Mouse (Mus musculus) heart, embryonic 16.5 days (tissue): ENCODE data around the gene Scnn1b. TPM values are rescaled to one million over a fixed set of nuclear protein-coding genes. Genes with fewer than 3 reads are reported as not detected.

Experiments
- ATAC-seq: fragments of 200-750 bp; cut with Nextera tagmentation; replicated peaks from 2 replicates; pipeline ENCODE4 v1.8.0; 2017; ENCODE audit warnings: moderate number of reproducible peaks; ENCODE audit not compliant: insufficient read depth, low FRiP score; ENCODE audit errors: extremely low read depth
- H3K27ac ChIP-seq: fragments of 300-500 bp; sonication (generic); 2 replicates; pipeline ENCODE4 v1.5.1; 2014; ENCODE audit warnings: mild to moderate bottlenecking, low read length, control low read depth, moderate library complexity
- H3K27me3 ChIP-seq: fragments of 300-500 bp; sonication (generic); 2 replicates; pipeline ENCODE4 v1.6.1; 2014; ENCODE audit warnings: low read length, mixed read lengths; ENCODE audit not compliant: control insufficient read depth, insufficient read depth
- H3K36me3 ChIP-seq: fragments of 300-500 bp; sonication (generic); 2 replicates; pipeline ENCODE4 v1.6.1; 2014; ENCODE audit not compliant: control insufficient read depth, insufficient read depth
- H3K4me1 ChIP-seq: fragments of 300-500 bp; sonication (generic); 2 replicates; pipeline ENCODE4 v1.6.1; 2014; ENCODE audit warnings: low read length, mixed read lengths; ENCODE audit not compliant: control insufficient read depth, insufficient read depth
- H3K4me2 ChIP-seq: fragments of 300-500 bp; sonication (generic); 2 replicates; pipeline ENCODE4 v1.6.1; 2014; ENCODE audit warnings: low read depth, mild to moderate bottlenecking, control low read depth, low read length
- H3K4me3 ChIP-seq: fragments of 300-500 bp; sonication (generic); 2 replicates; pipeline ENCODE4 v1.5.1; 2014; ENCODE audit warnings: mild to moderate bottlenecking, control low read depth, low read length
- H3K9ac ChIP-seq: fragments of 300-500 bp; sonication (generic); 2 replicates; pipeline ENCODE4 v1.6.1; 2014; ENCODE audit warnings: low read length, control low read depth
- H3K9me3 ChIP-seq: fragments of 300-500 bp; sonication (generic); replicated peaks from 2 replicates; pipeline ENCODE4 v1.6.1; 2016; ENCODE audit warnings: low read length; ENCODE audit not compliant: control insufficient read depth
- WGBS: fragments of 180-500 bp; shearing (Covaris S2); extraction: QIAGEN DNeasy Blood & Tissue Kit; methylation state at CpG from one replicate; pipeline ENCODE4 v1.1.7; 2014; 5-methylcytosine and 5-hydroxymethylcytosine counted together
- polyA plus RNA-seq: library from polyadenylated mRNA; unstranded; fragments of >200 nt; fragmentation: Nextera tagmentation; extraction: Ambion mirVana; gene quantifications from 2 replicates; pipeline ENCODE4 v1.2.1, GENCODE M21; 2015

Gene Scnn1b
- polyA plus RNA-seq, 1 experiment from 2014 or later, result 0.49 TPM

- Histone ChIP-seq H3K4me3 (no peak overlapping the region), H3K27ac (no peak overlapping the region), H3K36me3 (peaks cover 6% of the 10 kb centered on the region; the same call in 1 of the 2 replicates), H3K4me2 (no peak overlapping the region), H3K4me1 (peaks cover 6% of the 10 kb centered on the region), H3K9me3 (no peaks in the 10 kb centered on the region), H3K9ac (no peak overlapping the region), H3K27me3 (no peaks in the 10 kb centered on the region)
- no peak for ATAC-seq
- 71% methylated on average over 2 of the region's 2 CpGs for WGBS
Measured at GRCm38 (mm10) chr7:121942371-121942770, 77.5 kb downstream of the Scnn1b start.

GRCm38 (mm10) chr7:121946196-121946595 is 81.4 kb downstream of the Scnn1b start:
- Histone ChIP-seq H3K4me1 (peaks cover 4% of the 10 kb centered on the region; the same call in 1 of the 2 replicates), H3K27ac (no peak overlapping the region), H3K9ac (no peak overlapping the region), H3K4me2 (no peak overlapping the region), H3K9me3 (no peaks in the 10 kb centered on the region), H3K4me3 (no peak overlapping the region), H3K27me3 (no peaks in the 10 kb centered on the region), H3K36me3 (peaks cover 12% of the 10 kb centered on the region; the same call in 1 of the 2 replicates)
- ATAC-seq, result no peak
- 81% methylated on average over 5 of the region's 5 CpGs for WGBS

DNA sequence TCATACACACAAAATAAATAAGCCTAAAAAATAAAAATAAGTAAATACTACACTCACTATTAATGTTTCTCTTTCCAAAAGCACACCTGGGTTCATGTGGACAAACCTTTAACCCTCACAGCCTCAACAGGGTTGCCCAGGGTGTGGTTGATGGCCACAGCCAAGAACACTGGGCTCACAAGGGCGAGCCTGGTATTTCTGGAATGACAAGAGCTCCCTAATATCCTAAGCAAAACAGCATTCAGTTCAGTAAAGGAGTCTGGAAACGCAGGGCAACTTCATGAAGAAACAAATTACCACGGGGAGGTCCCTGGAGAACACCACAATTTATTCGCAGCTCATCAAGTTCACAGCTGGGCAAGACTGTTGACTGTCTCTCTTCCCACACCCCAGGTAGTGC is 82.7 kb downstream of the Scnn1b start:
- H3K4me2 ChIP-seq, result no peak overlapping the region
- H3K9me3 ChIP-seq, result no peaks in the 10 kb centered on the region
- no peak overlapping the region for H3K4me3 ChIP-seq
- WGBS, result 48% methylated on average over 4 of the region's 4 CpGs
- no peak for ATAC-seq
- H3K4me1 ChIP-seq, result no peaks in the 10 kb centered on the region
- H3K27ac ChIP-seq, result no peak overlapping the region
- no peaks in the 10 kb centered on the region for H3K27me3 ChIP-seq
- H3K9ac ChIP-seq, result no peak overlapping the region
- peaks cover 11% of the 10 kb centered on the region; the same call in 1 of the 2 replicates for H3K36me3 ChIP-seq

DNA sequence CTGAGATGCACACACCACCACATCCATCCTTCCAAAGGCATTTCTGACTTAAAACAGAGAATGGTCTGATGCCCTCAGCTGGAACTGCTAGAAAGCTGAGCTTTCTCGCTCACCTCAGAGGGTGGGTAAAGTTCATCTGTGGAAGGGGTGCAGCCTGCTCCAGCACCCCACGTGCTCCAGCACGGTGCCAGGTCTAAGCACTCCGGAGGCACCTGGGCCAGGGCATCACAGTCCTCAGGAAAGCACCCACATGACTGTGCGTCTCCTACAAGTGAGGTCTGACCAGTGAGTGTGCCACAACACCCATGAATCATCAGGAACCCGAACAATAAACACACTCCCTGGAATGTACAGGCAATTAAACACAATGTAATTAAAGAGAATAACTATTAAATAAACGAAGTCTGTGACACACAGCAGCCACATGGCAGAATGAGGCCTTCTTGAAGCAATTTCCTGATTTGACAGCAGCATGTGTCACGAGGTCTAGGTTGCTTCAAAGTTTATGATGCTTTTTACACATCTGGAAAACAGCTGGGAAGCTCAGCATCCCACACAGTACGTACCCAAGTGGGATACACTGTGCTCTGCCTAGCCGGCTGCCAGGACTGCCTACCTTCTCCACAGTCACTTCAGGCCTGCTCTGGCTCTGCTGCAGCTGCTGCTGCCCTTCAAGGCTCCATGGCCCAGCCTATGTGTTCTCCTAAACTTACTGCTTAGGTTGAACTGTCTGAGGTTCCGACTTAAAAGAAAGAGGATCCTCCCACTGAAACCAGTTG is 90.2 kb downstream of the Scnn1b start:
- Histone ChIP-seq H3K27ac (no peak overlapping the region), H3K36me3 (peaks cover 11% of the 10 kb centered on the region; the same call in 1 of the 2 replicates), H3K4me3 (no peak overlapping the region), H3K9me3 (no peaks in the 10 kb centered on the region), H3K4me1 (no peaks in the 10 kb centered on the region), H3K27me3 (no peaks in the 10 kb centered on the region), H3K9ac (no peak overlapping the region), H3K4me2 (no peak overlapping the region)
- 88% methylated on average over 11 of the region's 11 CpGs for WGBS
- ATAC-seq, result no peak

DNA sequence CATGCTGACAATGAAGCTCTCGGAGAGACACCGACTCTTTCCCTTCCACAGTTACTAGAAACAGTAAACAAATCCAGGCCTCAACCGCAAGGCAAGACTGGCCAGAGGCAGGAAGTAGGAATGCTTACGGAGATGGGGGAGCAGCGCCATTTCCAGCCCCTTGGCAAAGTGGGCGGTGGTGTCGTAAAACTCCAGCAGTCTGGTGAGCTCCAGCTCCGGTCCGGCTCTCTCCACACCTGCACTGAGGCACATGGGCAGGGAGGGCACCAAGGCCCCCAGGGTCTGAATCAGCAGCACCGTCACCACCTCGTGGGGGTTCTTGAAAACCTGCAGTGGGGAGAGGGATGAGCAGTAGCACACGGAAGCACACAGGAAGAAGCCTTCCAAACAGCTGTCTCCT is 91.0 kb downstream of the Scnn1b start:
- no peak overlapping the region for H3K27ac ChIP-seq
- no peak for ATAC-seq
- no peaks in the 10 kb centered on the region for H3K4me1 ChIP-seq
- 81% methylated on average over 12 of the region's 12 CpGs for WGBS
- no peak overlapping the region for H3K9ac ChIP-seq
- no peaks in the 10 kb centered on the region for H3K27me3 ChIP-seq
- H3K4me3 ChIP-seq, result no peak overlapping the region
- H3K36me3 ChIP-seq, result peaks cover 9% of the 10 kb centered on the region; the same call in 1 of the 2 replicates
- H3K4me2 ChIP-seq, result no peak overlapping the region
- H3K9me3 ChIP-seq, result no peaks in the 10 kb centered on the region

DNA sequence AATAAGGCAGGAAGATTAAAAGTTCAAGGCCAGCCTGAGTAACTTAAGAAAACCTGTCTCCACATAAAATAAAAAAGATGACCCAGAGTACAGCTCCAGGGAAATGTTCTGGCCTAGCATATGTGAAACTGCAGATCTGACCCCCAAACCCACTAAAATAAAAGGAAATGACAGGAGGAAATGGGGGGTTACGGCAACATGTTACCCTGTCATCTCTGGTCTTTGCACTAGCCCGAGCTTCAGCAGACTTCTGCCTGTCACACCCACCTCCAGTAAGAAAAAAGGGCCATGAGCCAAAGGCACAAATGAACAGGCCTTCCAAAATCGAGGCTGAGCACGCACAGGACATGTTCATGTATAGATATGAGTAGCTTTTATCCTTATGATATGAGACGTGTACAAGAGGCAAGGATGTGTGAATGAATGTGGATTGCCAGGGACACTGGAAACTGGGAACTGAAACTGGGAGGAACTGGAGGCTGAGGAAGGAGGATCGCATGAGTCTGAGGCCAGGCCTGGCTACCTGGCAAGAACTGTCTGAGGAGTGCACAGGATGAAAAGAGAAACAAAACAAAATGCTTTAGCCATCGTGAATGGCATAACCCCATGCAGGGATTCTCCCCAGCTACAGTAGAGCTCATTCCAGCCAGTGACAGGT is 97.2 kb downstream of the Scnn1b start:
- no peak overlapping the region for H3K4me3 ChIP-seq
- H3K4me2 ChIP-seq, result no peak overlapping the region
- peaks cover 6% of the 10 kb centered on the region for H3K36me3 ChIP-seq
- ATAC-seq, result no peak
- no peaks in the 10 kb centered on the region for H3K27me3 ChIP-seq
- H3K27ac ChIP-seq, result no peak overlapping the region
- no peaks in the 10 kb centered on the region for H3K4me1 ChIP-seq
- no peak overlapping the region for H3K9ac ChIP-seq
- 68% methylated on average over 7 of the region's 7 CpGs for WGBS
- peaks cover 3% of the 10 kb centered on the region for H3K9me3 ChIP-seq

- no peak overlapping the region for H3K4me2 ChIP-seq
- H3K36me3 ChIP-seq, result peaks cover 6% of the 10 kb centered on the region
- WGBS, result 72% methylated on average over 3 of the region's 3 CpGs
- H3K9me3 ChIP-seq, result peaks cover 3% of the 10 kb centered on the region
- no peak for ATAC-seq
- H3K4me1 ChIP-seq, result no peaks in the 10 kb centered on the region
- no peak overlapping the region for H3K9ac ChIP-seq
- H3K27ac ChIP-seq, result no peak overlapping the region
- H3K27me3 ChIP-seq, result no peaks in the 10 kb centered on the region
- no peak overlapping the region for H3K4me3 ChIP-seq
Measured at GRCm38 (mm10) chr7:121962571-121962959, 97.7 kb downstream of the Scnn1b start.

DNA sequence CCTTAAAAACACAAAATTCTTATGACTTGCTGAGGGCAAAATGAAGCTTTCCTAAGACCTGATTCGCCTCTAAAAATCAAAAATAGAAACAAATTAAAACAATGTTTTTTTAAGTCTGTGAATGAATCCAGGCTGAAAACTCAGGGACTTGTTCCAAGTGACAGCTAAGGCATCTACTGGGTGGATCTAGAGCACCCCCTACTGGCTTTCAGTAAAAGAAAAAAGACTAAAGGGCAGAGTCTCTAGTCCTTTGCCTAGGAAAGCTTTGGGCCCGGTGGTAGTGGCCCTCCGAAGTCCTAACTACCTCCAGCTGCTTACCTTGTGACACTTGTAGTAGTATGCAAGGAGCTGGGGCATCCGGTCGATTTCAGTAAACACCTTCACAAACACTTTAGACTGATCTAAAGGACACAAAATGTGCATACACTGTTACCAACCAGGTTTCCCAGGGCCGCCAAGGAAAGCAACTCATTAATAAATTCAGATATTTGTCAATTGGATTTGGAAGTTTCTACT is 99.1 kb downstream of the Scnn1b start:
- H3K27me3 ChIP-seq, result no peaks in the 10 kb centered on the region
- no peaks in the 10 kb centered on the region for H3K4me1 ChIP-seq
- H3K9me3 ChIP-seq, result peaks cover 3% of the 10 kb centered on the region
- WGBS, result 58% methylated on average over 6 of the region's 6 CpGs
- no peak overlapping the region for H3K9ac ChIP-seq
- H3K4me2 ChIP-seq, result no peak overlapping the region
- H3K36me3 ChIP-seq, result peaks cover 6% of the 10 kb centered on the region
- H3K4me3 ChIP-seq, result no peak overlapping the region
- ATAC-seq, result no peak
- no peak overlapping the region for H3K27ac ChIP-seq

DNA sequence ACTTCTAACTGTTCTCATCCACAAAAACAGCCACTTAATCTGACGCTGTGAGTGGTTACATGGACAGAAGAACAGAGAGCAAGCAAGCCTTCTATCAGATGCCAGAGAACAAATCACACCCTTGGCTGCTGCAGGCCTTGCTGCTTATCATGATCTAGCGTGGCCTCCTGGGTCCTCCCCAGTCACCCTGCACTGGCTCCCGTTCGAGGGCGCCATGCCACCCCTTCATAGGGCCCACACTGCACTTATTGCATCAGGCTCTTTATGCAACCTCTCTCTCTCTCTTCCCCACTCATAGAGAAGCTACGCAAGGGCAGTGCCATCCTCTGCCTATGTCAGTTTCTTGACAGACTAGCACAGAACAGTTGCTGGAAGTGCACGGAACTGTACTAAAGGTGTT is 101.3 kb downstream of the Scnn1b start:
- no peak overlapping the region for H3K4me3 ChIP-seq
- no peak overlapping the region for H3K4me2 ChIP-seq
- peaks cover 19% of the 10 kb centered on the region for H3K36me3 ChIP-seq
- no peak overlapping the region for H3K27ac ChIP-seq
- no peaks in the 10 kb centered on the region for H3K27me3 ChIP-seq
- peaks cover 3% of the 10 kb centered on the region for H3K9me3 ChIP-seq
- ATAC-seq, result no peak
- no peak overlapping the region for H3K9ac ChIP-seq
- no peaks in the 10 kb centered on the region for H3K4me1 ChIP-seq
- 74% methylated on average over 7 of the region's 7 CpGs for WGBS
